Mouse (Mus musculus) bone marrow macrophage, adult 2 months (primary cell): ENCODE measurements around the gene Syce2.

Source experiments
- CTCF ChIP-seq: IDR thresholded peaks from 2 replicates; pipeline ENCODE4 v1.5.1; 2012; ENCODE audit warnings: low read depth, mild to moderate bottlenecking, low read length, moderate library complexity
- POLR2A ChIP-seq: IDR thresholded peaks from 2 replicates; pipeline ENCODE4 v1.6.1; 2012; ENCODE audit warnings: mild to moderate bottlenecking, low read depth, low read length, borderline replicate concordance

- TF ChIP-seq CTCF: no peak
- no peak for TF ChIP-seq POLR2A
Observed at GRCm38 (mm10) chr8:84878915-84879314, 7.0 kb downstream of the Syce2 start.
